Mouse (Mus musculus) thymus, postnatal 4 days (tissue): ENCODE measurements around the gene Synj1.

Experiments
- DNase-seq: peaks from one replicate; pipeline ENCODE4 v3.0.0; 2021

Gene Synj1

DNA sequence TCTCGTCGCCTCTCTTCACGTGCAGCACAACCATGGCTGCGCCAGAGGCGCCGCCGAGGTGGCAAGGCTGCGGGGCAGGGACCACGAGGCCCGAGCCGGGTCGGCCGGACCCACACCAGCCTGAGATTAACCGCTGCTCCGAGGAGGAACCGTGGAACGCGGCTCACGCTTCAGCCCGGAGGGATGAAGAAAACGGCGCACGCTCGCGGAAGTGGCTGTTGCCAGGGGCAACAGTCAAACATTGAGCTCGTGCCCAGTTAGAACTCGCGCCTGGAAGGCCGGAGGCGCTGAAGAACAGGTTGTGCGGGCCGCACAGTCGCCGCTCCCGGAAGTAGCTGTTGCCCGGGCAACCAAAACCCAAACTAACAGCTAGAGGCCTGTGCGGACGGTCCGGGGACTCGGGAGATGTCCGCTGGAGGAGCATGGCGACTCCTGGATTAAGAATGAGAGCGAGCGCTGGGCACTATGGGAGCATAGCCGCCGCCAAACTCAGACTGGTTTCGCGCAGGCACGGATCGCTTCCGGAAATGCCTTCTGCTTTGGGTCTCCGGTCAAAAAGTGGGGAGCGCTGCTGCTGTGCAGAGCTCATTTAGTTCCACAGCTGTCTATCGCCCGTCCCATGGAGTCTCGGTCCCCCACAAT lies 76.3 kb downstream of the Synj1 start, which contains the start of gene Cfap298:
TSS of gene Cfap298 (minus strand) at position 428 of the 642 bp plus-strand sequence.
- DNase-seq, result peak; percentile 90

DNA sequence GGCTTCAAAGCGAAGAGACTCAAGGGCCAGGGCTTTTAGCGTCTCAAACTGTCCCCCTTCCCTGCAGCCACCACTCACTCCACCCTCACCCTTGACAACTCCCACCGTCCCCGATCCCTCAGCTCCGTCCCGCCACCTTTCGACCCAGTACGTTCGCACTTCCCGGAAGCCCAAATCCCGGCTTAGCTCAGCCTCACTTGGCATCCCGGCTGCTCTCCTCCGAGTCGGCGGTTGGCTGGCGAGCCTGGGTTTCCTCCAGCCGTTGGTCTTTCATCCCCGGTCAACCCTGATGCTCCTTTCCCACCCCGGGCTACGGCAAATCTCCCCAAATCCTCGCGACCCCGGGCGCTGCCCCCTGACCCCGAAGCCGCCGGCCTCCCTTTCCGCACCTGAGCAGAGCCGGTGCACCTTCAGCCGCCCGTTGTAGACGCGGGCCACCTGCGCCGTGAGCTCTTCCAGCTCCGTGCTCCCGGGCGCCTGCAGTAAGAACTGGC lies 76.9 kb downstream of the Synj1 start:
- no peak for DNase-seq

DNA sequence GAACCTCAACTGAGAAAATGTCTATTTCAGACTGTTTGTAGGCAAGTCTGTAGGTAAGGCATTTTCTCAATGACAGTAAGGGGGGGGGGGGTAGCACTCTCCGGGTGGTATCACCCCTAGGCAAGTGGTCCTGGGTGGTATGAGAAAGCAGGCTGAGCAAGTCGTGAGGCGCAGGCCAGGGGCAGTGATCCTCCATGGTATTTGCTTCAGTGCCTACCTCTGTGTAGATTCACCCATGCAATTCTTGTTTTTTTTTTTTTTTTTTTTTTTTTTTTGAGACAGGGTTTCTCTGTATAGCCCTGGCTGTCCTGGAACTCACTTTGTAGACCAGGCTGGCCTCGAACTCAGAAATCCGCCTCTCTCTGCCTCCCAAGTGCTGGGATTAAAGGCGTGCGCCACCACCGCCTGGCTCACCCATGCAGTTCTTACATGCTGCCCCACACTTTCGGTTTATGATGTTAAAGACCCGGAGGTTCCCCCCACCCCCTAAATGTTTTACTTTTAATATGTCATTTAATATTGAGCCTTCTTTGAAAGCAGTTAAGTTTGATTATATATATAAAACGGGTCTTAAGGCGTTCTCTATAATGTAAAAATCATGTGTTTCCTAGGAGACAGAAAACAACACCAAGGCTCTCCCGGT lies 77.5 kb downstream of the Synj1 start:
- no peak for DNase-seq

- DNase-seq, result no peak
Measured at GRCm38 (mm10) chr16:90927446-90927845, 83.7 kb downstream of the Synj1 start.

- peak; percentile 64 for DNase-seq
Measured at GRCm38 (mm10) chr16:90925461-90925860, 85.6 kb downstream of the Synj1 start.

DNA sequence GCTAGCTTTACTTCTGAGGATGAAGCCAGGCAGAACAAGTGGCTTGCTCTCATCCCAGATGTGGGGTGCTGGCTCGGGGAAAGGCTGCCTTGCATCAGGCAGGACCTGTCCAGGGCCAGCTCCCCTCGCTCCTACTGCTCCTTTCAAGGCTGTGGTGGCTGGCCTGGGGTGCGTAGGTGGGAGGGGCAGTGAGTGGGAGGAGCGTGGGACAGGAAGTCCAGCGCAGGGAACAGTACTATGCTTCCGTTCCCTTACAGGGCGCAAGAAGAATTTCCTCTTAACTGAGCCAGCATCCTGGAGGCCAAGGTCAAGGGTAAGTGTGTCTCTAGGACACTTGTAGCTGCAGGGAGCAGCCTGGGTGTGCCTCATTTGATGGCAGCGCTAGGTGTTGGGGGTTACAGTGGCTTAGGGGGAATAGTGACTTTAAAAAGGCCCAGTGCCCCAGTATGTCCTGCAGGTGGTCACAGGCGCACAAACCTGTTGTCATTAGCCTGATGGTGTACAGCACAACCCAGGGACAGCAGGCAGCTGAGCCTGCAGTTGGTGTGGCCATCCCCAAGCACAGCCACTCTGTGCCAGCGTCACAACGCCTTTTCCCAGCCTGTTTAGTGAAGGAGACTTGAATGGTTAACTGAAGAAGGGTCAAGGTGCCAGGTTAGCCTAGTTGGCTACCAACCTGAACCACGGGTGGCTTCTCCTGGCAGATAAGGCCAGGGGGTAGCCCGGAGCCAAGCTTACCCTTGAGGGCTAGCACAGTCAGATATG lies 86.3 kb downstream of the Synj1 start:
- no peak for DNase-seq

GRCm38 (mm10) chr16:90921471-90922159 lies 89.5 kb downstream of the Synj1 start:
- DNase-seq, result no peak

GRCm38 (mm10) chr16:90917156-90917555 lies 94.0 kb downstream of the Synj1 start:
- no peak for DNase-seq

- no peak for DNase-seq
Measured at GRCm38 (mm10) chr16:90916040-90916481, 95.0 kb downstream of the Synj1 start.

- no peak for DNase-seq
Measured at GRCm38 (mm10) chr16:90911766-90912165, 99.3 kb downstream of the Synj1 start.

DNA sequence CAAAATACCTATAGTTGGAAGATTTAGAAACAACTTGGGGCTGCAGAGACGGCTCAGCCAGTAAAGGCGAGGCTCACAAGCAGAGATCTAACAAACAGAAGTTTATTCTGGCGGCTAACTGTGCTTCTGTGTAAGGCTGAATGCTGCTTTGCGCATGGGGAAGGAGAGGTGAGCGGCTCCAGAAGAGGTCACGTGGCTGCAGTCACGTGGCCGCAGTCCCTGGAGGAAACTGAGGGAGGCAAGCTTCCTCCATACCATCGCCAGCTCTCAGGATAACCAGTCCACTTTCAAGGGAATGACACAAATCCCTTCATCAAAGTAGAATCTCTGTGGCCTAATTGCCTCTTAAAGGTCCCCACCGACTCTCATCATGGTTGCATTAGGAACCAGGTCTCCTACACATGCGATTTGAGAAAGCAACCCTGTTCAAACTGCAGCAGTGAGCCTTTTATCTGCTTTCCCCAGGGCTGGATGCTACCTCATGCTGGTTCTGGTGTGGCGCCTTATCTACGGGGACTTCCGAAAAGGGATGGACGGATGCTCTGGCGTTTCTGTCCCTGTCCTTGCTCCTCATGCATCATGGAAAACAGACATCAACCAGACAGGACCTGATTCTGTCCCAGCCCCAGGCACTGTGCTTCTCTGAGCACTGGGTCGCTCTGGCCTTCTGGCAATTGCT lies 100.1 kb downstream of the Synj1 start:
- DNase-seq, result no peak

GRCm38 (mm10) chr16:90907250-90907649 lies 103.9 kb downstream of the Synj1 start:
- no peak for DNase-seq

GRCm38 (mm10) chr16:90903300-90903699 lies 107.8 kb downstream of the Synj1 start:
- no peak for DNase-seq

DNA sequence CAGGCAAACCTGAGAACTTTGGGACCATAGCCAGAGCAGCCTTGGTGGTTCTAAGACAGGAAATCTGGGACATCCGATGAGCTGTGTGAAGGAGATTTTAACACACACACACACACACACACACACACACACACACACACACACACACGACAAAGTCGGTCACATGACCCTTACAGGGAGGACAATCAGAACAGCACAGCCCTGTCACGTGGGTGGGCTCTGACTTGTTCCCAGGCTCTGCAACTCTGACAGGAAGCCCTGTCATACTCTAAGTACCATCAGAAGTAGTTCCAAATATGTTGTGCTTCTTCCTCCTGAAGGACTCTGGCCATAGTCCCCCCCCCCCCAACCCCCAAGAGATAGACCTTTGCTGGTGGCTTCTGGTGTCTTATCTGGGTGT lies 109.7 kb downstream of the Synj1 start:
- no peak for DNase-seq

DNA sequence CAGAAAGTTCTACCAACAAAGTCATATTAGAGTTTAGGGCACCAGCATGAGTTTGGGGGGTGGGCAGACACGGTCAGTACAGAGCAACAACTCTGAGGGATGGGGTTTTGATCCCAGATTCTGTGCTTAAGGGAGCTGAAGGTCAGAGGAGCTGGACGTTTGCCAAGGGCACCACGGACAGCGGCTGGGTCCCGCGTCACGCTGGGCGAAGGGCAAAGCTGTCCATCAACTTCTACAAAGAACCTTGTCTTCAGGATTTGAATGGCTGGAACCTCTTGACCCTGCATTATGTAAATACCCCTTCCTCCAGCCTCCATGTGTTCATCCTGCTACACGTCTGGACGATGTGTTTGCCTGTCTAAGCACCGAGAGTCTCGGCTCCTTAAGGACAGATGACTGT lies 111.6 kb downstream of the Synj1 start:
- DNase-seq, result no peak

DNA sequence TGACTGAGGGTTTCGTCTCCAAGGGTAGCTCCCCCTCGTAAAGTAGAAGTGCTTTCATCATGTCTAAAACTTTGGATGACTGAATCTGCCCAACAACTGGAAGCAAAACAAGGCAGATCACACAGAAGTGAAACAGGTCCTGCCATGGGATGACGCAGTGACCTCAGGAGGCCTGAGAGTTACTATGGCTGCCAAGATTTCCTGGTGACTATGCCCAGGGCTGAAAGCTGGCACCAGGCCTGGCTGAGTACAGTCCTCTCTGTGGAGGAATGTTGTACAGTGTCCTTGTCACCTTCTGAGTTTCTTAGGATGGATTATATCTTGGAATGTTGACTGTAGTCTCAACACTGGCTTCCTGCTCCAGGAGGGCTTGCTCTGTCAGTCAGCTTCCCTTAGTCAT lies 113.5 kb downstream of the Synj1 start:
- DNase-seq, result no peak

- DNase-seq, result no peak
Measured at GRCm38 (mm10) chr16:90893792-90894191, 117.3 kb downstream of the Synj1 start.

GRCm38 (mm10) chr16:90893019-90893418 lies 118.1 kb downstream of the Synj1 start:
- no peak for DNase-seq

GRCm38 (mm10) chr16:90892081-90892480 lies 119.0 kb downstream of the Synj1 start:
- no peak for DNase-seq

- DNase-seq, result no peak
Measured at GRCm38 (mm10) chr16:90891601-90892000, 119.5 kb downstream of the Synj1 start.

- DNase-seq, result no peak
Measured at GRCm38 (mm10) chr16:90890683-90891082, 120.4 kb downstream of the Synj1 start.
